Mouse (Mus musculus) ES-Bruce4 (cell line): Measurements from ENCODE around the gene Ntf5.

ENCODE experiments used
- CTCF ChIP-seq: IDR thresholded peaks from one replicate; pipeline ENCODE4 v1.8.1; 2011; ENCODE audit warnings: low read depth, low read length
- EP300 ChIP-seq: IDR thresholded peaks from 2 replicates; pipeline ENCODE4 v1.6.1; 2011; ENCODE audit warnings: low read depth, low read length; ENCODE audit not compliant: insufficient read depth
- POLR2A ChIP-seq: IDR thresholded peaks from one replicate; pipeline ENCODE4 v1.8.1; 2011; ENCODE audit warnings: low read length; ENCODE audit not compliant: insufficient read depth

GRCm38 (mm10) chr7:45395578-45396336, 17.7 kb upstream of the Ntf5 start, which contains the start of gene Snrnp70:
- TF ChIP-seq CTCF (no peak), EP300 (0 out of 2 replicates have a peak, but pooled peaks have one; percentile 1), POLR2A (peak; percentile 72)
